Mouse (Mus musculus) thymus, postnatal 4 days (tissue): ENCODE measurements around the gene Lin28b.
"Not testable (repeated sequence)": the region's sequence is repeated elsewhere in the genome, so short reads cannot be mapped to it uniquely, and the experiment has no call there.

ENCODE experiments used
- DNase-seq: peaks from one replicate; pipeline ENCODE4 v3.0.0; 2021

Gene Lin28b

DNA sequence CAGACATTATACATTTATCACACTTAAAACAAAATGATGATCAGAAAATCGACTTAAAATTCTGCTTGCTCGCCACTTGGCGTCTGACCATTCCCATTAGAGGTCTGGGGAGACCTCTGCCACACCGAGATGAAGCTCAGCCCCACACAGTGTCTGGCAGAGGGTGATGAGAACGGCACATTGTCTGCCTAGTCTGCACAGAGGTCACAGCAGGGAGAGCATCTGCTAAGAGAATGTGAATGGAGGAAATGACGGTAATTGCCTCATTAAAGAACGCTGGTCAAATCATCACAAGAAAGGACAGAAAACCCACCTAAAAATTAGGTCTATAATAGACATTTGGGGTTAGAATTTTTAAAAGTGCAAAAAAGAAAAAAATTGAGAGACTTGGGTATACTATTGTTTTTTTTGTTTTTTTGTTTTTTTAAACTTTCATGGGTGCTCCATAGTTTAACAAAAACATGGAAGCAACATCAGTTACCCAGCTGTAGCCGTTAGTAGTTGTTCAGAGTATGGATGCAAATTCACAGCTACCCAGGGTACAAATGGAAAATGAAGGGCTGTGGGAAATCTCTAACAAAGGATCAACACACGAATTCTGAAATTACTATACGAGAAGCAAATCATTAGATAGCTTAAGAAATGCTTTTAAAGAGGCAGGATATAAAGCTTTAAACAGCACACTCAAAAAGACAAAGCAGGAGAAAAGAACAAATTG lies 75.4 kb downstream of the Lin28b start:
- no peak for DNase-seq

DNA sequence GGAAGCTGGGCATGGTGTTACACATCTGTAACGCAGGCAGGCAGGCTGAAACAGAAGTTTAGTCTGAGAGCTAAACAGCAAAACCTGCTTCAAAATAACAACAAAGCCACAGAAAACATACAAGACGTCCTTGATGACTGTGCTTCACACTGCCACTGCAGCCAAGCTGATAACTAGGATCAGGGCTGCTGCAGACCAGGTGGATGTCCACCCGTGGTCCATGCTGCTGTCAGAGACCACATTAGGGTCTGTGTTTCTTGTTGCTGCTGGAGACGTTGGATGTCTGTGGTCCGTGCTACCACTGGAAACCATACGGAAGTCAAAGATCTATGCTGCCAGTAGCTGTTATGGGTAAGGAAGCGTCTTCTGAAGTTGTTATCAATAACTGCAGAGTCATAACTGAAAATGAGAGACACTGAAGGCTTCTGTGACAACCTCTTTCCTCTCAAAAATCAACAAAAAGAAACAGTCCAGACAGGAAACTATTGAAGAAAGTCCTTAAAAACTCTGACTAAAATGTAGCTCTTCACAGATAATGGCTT lies 86.4 kb downstream of the Lin28b start:
- DNase-seq = no peak

DNA sequence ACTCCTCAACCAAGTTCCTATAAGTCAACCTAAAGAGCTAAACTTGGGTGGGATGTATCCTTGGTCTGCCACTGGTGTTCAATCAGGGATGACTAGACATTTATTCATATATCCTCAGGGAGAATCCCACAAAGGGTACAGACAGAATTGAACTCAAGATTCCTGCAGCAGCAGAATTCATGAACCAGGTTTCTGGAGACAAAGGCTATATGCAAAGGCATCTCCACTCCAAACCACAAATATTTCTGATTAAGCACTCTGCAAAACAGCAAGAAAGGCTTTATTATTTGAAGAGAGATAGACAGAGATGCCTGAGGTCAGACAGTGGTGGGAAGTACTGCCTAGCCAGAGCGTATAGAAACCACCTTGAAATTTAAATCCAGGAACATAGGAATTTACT lies 88.0 kb downstream of the Lin28b start:
- DNase-seq = no peak

DNA sequence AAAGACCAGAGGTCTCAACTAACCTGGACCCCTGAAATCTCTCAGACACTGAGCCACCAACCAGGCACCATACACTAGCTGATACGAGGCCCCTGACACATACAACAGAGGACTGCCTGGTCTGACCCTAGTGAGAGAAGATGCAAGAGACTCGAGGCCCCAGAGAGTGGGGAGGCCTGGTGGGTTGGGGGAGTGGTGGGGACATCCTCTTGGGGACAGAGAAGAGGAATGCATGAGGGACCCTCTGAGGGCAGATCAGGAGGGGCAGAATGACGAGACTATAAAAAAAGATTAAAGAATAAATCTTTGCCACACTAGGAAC lies 103.6 kb downstream of the Lin28b start:
- DNase-seq = no peak

DNA sequence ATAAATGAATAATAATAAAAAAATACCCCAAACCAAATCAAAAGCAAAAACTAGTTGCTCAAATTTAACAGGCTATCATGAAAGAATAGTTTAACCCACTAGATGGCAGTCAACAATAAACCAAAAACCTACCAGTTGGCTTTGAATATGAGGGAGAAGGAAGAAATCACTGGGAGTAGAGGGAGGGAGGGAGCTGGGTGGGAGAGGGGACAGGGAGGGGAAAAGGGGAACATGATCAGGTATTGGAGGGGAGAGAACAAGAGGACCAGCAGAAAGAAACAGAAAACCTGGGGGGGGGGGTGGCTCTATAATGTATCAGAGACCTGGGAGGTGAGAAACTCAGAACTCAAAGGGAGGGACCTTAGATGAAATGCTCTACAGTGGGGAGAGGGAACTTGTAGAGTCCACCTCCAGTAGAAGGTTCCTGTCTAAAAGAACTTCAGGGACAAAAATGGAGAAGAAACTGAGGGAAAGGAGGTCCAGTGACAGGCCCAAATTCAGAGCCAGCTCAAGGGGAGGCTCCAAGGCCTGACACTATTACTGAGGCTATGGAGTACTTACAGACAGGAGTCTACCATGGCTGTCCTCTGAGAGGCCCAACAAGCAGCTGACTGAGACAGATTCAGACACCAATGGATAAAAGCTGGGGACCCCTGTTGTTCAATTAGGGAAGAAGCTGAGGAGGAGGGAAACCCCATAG lies 104.1 kb downstream of the Lin28b start:
- DNase-seq = no peak

DNA sequence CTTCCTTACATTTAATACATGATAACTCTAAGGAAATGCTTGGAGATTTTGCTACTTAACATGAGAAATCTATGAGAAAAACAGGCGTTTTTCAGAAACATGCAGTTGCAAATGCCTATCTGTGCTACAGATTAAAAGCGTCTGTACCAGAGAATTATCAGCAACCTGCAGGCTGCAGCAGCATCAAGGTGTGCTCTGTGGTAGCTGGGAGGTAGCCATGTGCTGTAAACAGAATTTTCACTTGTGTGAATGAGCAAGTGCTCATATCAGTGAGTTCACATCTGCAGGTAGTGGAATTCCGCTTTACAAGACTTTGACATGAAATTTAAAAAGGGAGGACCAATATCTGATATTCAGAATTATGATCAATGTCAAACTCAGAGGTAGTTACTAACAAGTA lies 107.9 kb downstream of the Lin28b start:
- no peak for DNase-seq

DNA sequence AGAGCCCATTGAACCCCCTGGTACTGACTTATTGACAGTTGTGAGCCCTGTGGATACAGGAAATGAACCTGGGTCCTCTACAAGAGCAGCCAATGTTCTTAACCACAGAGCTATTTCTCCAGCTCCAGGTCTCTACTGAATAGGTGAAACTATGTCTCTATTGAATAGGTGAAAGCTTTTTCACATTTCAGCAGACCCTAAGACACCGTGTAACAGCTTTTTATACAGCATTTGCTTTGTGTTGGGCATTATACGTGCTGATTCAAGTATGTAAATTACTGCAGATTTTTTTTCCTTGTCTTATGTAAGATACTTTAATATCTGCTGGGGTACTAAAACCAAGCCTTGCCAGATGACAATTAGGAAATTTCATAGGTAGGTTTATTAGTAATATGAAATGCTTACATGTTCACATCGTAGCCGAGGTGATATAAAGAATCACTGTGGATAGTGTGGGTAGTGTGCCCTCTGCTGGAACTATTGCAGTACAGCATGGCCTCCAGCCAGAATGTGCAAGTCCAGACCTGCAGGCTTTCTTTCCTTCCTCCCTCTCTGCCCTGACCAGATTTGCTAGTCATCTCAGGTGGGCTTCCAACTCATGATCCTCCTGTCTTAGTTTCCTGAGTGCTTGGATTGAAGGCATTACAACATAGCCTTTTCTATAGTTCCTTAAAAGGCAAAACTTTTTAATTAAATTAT lies 113.1 kb downstream of the Lin28b start:
- peak; percentile 60 for DNase-seq

DNA sequence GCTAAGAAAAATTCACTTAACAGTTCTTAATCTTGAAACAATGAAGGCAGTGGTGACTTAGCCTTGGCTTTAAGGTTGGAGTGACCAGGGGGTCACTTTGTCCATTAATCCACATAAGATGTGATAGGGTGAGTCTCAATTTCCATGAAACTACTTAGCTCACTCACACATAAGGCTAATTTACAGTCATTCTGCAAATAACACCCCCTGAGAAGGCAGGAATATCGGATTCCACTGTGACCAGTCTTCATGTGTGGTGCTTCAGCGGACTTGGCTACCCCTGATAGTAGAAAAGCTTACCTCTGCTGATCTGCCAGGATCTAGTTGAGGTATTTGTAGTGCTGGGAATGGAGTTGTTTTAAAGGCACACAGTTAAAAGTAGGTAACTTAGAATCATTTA lies 115.7 kb downstream of the Lin28b start:
- DNase-seq = no peak

DNA sequence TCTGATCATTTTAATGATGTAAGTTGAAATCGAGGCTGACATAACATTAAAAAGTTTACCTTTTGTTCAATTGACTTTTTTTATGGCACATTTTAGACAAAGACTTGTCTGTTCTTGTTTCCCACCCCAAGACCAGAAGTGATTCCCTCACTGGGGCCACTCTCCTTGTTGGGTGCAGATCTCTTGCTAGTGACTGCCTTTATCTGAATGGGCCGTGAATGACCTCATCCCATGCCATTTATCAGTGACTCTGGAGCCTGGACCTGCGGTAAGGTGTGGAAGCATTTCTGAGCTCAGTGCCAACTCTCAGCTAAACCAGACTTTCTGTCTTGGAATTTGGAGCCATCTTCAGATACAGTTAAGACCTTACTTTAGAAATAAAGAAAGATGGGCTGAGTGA lies 116.6 kb downstream of the Lin28b start:
- DNase-seq = no peak

DNA sequence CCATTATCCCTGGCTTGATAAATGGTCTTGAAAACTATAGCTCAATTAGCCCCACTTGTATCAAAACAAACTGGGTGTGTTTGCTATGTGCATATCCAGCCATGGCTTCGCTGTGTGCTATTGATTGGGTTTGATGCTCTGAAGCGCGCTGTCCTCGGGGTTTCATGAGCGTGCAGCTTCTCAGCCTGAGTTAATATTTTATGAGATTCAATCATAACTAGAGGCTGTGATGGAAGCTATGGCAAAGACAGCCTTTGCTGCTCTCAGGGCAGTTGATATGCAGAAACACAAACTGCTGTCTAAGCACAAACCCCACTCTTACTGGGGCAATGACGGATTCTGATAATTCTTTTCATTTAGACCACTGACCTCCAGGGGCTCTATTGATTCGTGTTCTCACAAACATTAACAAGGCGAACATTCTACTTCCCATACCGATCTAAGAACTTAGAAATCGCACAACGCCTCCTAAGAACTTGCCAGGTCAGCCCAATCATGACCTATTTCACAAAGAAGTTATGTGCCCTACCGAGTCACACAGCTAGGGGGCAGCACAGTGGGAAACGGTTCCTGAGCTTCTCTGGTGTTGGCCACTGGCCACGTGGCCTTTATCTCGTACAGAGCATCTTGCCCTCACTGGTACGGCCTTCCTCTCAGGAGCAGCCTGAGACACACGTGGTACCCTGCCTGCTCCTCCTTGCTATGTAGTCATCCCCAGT lies 119.0 kb downstream of the Lin28b start:
- no peak for DNase-seq

DNA sequence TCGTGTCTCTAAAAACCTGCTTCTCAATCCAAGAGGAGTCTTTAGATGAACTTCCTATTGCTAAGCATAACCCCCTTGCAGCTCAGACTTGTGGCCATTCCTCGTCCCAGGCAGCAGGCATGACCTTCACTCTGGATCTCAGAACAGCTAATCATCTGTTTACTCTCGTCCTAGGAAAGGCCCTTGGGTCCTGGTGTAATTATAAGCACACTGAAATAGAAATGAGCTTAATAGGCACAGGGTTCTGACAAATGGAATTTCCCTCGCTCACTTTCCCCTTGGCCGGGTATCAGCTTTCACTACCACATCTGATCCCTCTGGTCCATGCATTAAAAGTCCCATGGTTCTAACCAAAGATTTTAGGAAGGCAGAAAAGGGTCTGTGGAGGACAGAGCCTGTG lies 122.8 kb downstream of the Lin28b start:
- DNase-seq = no peak

DNA sequence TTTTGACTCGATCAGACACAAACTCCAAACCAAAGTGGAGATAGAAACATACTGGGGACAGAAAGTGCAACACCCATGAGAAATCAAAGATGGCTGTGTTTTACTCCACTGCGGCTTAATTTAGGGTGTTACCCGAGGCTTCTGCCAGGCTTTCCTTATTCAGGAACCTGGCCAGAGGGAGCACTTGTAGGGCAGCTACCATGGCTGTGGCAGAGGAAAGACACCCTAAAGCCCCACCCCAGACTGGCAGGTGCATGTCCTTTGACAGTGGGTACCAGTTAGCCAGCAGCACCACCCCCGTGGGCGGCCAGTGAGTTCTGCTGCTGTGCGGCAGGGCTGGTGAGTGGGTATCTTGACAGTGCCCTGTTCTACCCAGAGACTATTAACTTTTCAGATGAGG lies 130.1 kb downstream of the Lin28b start:
- no peak for DNase-seq

DNA sequence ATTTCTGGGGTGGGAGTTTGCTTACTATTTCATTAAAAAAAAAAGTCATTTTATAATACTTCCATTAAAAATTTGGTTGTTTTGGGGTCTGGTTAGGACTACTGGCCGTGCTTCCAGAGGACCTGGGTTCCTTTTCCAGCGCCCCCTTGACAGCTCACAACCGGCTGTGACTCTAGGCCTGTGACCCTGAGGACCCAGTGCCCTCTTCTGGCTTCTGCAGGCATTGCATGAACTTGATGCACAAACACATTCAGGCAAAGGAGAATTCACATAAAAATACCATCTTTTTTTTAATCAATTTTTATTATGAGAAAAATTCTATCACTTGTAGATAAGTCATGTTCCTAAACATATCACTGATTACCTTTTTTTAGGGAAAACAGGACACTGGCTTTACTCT lies 138.1 kb downstream of the Lin28b start:
- not testable (repeated sequence) for DNase-seq

DNA sequence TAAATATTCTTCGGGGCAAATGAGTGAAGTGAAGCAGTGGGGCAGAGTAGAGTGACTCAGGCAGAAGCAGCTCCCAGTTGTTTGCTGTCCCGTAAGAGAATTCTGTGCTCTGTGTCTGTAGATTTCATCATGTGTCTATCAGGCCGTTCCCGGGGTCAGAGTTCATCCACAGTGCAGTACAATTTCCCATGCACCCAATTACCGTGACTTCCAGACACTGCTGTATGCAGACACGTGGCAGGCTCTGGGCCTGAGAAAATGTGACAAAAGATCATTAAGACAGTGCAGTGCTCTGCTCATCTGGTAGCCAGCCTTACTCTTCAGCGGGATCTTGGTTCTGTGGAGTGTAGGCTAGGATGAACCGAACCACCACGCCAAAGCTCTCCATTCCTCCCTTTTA lies 141.0 kb downstream of the Lin28b start:
- no peak for DNase-seq

DNA sequence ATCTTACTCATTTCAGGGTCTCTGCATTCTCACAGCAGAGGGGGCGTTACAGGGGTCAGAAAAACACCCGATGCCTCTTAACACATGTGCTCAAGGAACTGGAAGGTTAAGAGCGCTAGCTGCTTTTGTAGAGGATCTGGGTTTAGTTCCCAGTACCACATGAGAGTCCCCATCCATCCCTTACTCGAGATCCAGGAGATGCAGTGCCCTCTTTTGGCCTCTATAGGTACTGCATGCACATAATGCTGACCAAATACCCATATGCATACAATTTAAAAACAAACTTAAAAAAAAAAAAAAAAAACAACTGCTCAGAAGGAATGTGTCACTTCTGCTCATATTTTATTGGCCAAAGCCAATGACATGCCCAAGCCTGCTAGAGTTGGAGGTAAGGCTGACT lies 141.8 kb downstream of the Lin28b start:
- DNase-seq = no peak

DNA sequence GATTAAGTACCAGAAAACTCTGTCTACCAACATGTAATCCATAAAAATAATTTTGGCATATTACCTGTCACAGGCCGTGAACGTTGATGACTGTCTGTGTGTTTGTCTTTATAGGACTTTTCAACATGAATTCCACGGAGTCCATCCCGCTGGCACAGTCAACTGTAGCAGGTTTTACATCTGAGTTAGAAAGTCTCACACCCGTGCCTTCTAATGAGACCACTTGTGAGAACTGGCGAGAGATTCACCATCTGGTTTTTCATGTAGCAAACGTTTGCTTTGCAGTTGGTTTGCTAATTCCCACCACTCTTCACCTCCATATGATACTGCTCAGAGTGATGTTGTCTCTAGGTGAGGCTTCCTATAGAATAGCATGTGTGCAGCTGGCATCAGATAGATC lies 147.1 kb downstream of the Lin28b start:
- no peak for DNase-seq

DNA sequence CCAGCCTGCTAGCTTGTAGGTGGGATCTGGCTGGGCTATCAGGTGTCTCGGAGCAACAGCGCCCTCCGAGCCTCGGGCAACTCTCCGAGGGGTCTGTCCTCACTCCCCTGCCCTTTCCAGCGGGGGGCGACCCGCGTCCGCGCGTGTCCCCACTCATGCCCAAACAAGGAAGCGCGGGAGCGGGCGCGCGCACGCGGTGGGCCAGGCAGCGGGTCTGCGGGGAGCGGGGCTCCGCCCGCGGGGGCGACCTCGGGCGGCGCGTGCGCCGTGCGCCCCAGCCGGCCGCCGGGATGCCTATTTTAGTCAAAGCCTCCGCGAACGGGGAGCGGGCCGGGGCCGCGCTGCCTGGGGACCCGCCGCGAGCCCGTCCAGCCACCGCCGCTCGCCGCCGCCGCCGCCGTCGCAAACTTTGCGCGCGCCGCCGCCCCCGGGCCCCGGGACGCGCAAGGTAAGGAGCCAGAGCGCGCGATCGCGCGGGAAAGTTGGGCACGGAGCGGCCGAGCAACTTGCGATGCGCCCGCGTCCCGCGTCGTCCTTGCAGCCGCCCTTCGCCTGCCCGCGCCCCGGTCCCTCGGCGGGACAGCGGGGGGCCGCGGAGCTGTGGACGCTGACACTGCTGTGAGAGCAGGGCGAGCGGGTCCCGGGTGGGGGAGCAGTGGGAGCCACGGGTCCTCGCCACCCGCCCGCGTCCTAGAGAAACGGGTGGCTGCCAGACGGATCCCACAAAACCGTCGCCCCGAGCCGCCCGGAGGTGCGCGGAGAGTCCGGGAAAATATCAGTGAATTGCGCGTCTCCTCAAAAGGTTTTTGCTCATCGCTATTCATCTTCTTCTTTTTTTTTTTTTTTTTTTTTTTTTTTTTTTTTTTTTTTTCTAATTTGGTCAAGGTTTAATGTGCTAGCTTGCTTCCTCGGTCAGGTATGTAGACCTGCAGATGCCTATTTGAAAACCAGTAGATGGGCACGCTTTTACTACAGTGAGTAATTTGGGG lies 150.5 kb downstream of the Lin28b start, which contains the start of gene Bves:
Gene Bves (plus strand): TSS at position 339 of the 989 bp plus-strand sequence.
- peak; percentile 43 for DNase-seq

DNA sequence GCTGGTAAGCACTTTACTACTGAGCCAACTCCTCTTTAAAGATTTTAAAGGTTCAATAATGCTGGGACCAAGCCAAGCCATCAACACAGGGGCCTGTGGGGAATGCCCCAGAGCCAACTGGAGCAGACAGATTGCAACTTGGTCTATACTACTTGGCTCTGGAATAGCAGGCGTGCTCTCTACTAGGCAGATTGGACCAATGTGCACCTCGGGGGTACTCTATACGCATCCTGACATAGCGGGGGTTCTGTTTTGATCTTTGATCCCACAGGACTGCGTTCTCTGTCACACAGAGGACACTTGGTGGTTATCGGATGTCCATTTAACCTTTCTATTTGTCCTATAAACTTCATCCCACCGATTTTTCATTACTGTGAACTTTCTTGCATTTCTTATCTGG lies 151.3 kb downstream of the Lin28b start:
- DNase-seq = no peak

DNA sequence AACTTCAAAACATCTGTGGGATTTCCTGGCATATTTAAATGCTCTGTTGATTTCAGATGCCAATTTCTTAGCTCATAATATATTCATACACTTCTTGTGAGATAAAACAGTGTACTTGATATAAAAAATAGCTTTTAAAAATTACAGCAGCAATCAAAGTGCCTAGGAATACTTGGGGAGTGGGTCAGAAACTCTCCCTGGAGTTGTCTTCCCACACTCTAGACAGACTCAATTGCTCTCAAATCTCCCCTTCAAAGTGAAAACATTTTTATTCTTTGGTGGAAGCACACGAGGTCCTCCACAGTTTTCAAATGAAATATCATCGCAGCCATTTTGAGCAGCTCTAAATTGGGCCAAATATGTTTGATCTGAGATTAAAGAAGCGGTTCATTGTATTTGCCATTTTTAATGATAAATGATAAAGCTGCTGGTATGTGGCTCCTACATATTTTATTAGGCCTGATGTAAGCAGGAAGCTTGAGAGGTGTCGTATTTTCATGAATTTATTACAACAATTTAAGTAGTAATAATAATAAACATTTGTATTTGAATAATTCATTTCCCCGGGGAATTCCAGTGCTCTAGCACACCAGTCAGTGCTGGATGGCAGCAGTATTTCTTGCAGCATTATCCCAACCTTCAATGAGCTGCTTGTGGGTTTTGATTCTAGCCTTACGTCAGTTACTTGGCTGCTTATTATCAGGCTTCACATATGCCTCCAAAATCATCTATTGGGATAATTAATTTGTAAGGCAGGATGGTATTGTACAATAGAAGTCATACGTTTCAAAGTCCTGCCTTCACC lies 157.8 kb downstream of the Lin28b start:
- DNase-seq = no peak
